Mouse (Mus musculus): Measurements from ENCODE around the gene Zfp219. TPM values are rescaled to one million over a fixed set of nuclear protein-coding genes. Genes with fewer than 3 reads are reported as not detected.

Gene Zfp219
- polyA plus RNA-seq, 1 experiment from 2014 or later = 30.8 TPM

- no peaks in the 10 kb centered on the region for H3K9me3 ChIP-seq
- H3K27me3 ChIP-seq = no peaks in the 10 kb centered on the region
- H3K27ac ChIP-seq = peak overlapping the region; percentile 6; the same call in 1 of the 2 replicates
- no peak for ATAC-seq (ENCODE audit: low FRiP score, low read depth)
- H3K4me3 ChIP-seq = 0 out of 2 replicates have a peak overlapping the region, but pooled peaks have one; percentile 0
- peaks cover 47% of the 10 kb centered on the region for H3K36me3 ChIP-seq
- H3K4me1 ChIP-seq = peaks cover 53% of the 10 kb centered on the region
- H3K9ac ChIP-seq = no peak overlapping the region
- H3K4me2 ChIP-seq (replicated peaks) = peak overlapping the region; percentile 49
- 55% methylated on average over 26 of the region's 26 CpGs for WGBS
Observed at GRCm38 (mm10) chr14:52009361-52009760, 11.2 kb downstream of the Zfp219 start.

- Histone ChIP-seq H3K27ac (peak overlapping the region; percentile 6; the same call in 1 of the 2 replicates), H3K9ac (no peak overlapping the region), H3K27me3 (no peaks in the 10 kb centered on the region), H3K9me3 (no peaks in the 10 kb centered on the region), H3K4me3 (0 out of 2 replicates have a peak overlapping the region, but pooled peaks have one; percentile 0), H3K4me2 (replicated peaks) (peak overlapping the region; percentile 49), H3K4me1 (peaks cover 51% of the 10 kb centered on the region), H3K36me3 (peaks cover 55% of the 10 kb centered on the region)
- ATAC-seq (ENCODE audit: low FRiP score, low read depth) = peak; percentile 72
- 51% methylated on average over 35 of the region's 38 CpGs for WGBS
Observed at GRCm38 (mm10) chr14:52008321-52009203, 12.0 kb downstream of the Zfp219 start.

DNA sequence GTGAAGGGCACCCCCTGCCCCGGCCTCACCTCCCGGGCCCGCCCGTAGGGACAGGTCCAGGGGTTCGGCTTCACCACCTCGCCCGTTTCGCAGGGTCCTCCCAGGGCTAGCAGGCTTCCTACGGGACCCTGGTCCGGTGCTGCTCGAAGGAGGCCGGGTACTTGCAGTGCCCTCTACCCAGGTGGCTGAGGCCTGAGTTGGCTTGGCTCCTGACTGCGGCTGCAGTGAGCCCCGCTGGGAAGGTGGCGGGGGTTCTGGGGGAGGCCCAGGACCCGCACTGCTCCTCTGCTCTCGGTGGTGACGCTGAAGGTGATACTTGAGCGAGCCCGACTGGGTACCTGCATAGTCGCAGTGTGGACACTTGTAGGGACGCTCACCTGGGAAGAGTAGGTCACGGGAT, 13.8 kb downstream of the Zfp219 start:
- no peaks in the 10 kb centered on the region for H3K9me3 ChIP-seq
- no peak for ATAC-seq (ENCODE audit: low FRiP score, low read depth)
- no peak overlapping the region for H3K27ac ChIP-seq
- H3K4me3 ChIP-seq = no peak overlapping the region
- H3K4me2 ChIP-seq (replicated peaks) = no peak overlapping the region
- no peaks in the 10 kb centered on the region for H3K27me3 ChIP-seq
- H3K4me1 ChIP-seq = peaks cover 34% of the 10 kb centered on the region
- H3K9ac ChIP-seq = no peak overlapping the region
- H3K36me3 ChIP-seq = peaks cover 73% of the 10 kb centered on the region
- WGBS = 95% methylated on average over 23 of the region's 23 CpGs

GRCm38 (mm10) chr14:52006241-52006640, 14.3 kb downstream of the Zfp219 start:
- no peak for ATAC-seq (ENCODE audit: low FRiP score, low read depth)
- H3K27ac ChIP-seq = no peak overlapping the region
- H3K9ac ChIP-seq = no peak overlapping the region
- H3K9me3 ChIP-seq = no peaks in the 10 kb centered on the region
- H3K4me3 ChIP-seq = no peak overlapping the region
- no peak overlapping the region for H3K4me2 ChIP-seq (replicated peaks)
- peaks cover 29% of the 10 kb centered on the region for H3K4me1 ChIP-seq
- H3K27me3 ChIP-seq = no peaks in the 10 kb centered on the region
- WGBS = 73% methylated on average over 8 of the region's 8 CpGs
- peaks cover 75% of the 10 kb centered on the region for H3K36me3 ChIP-seq

- Histone ChIP-seq H3K4me2 (replicated peaks) (no peak overlapping the region), H3K4me1 (peaks cover 23% of the 10 kb centered on the region), H3K27ac (no peak overlapping the region), H3K9me3 (no peaks in the 10 kb centered on the region), H3K9ac (no peak overlapping the region), H3K4me3 (no peak overlapping the region), H3K27me3 (no peaks in the 10 kb centered on the region), H3K36me3 (peaks cover 80% of the 10 kb centered on the region)
- WGBS = 84% methylated on average over 6 of the region's 6 CpGs
- ATAC-seq (ENCODE audit: low FRiP score, low read depth) = no peak
Observed at GRCm38 (mm10) chr14:52005616-52006015, 14.9 kb downstream of the Zfp219 start.

DNA sequence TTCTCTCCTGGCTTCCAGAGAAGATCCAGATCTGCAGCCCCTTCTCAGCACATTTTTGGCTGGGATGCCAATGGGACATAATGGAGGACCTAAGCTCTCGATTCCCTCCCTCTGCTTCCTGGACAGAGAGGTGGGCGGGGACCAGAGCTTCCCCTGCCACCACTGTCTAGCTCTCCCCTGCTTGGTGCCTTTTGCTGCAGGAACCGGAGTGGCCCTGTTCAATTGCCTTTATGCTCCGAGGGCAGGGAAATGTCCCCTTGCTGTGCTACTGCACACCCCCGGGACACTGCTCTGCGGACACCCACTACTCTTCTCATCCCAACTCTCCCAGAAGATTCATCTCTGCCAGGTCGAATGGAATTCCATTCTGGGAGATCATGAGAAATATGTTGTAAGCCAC, 15.4 kb downstream of the Zfp219 start:
- Histone ChIP-seq H3K27me3 (no peaks in the 10 kb centered on the region), H3K4me1 (peaks cover 18% of the 10 kb centered on the region), H3K4me3 (no peak overlapping the region), H3K9ac (no peak overlapping the region), H3K36me3 (peaks cover 84% of the 10 kb centered on the region), H3K4me2 (replicated peaks) (no peak overlapping the region), H3K9me3 (no peaks in the 10 kb centered on the region), H3K27ac (no peak overlapping the region)
- 79% methylated on average over 7 of the region's 7 CpGs for WGBS
- no peak for ATAC-seq (ENCODE audit: low FRiP score, low read depth)

DNA sequence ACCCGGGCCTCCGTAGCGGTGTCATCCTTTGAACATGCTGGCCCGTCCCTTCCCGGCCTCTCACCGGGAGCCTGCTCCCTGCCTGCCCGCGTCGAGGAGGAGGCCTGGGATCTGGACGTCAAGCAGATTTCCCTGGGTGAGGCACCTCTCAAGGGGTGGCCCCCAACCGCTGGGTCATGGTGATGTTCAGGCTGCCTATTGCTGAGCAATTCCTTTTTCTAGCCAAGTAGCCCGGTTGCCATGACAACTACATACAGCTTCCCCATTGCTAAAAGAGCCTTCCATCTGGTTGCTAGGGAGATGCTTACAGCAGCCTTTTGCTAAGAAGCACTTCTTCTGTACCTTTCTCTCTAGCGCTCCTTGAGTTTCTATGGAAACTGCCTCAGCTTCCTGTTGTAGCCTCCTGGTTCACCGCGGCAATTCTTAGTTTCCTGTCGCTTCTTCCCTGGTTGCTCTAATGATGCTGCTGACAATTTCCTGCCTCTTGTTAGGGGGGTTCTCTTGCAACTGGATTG, 16.5 kb downstream of the Zfp219 start:
- no peak for ATAC-seq (ENCODE audit: low FRiP score, low read depth)
- no peak overlapping the region for H3K4me3 ChIP-seq
- peaks cover 7% of the 10 kb centered on the region for H3K4me1 ChIP-seq
- 45% methylated on average over 16 of the region's 16 CpGs for WGBS
- H3K9me3 ChIP-seq = no peaks in the 10 kb centered on the region
- H3K9ac ChIP-seq = no peak overlapping the region
- peaks cover 88% of the 10 kb centered on the region for H3K36me3 ChIP-seq
- H3K4me2 ChIP-seq (replicated peaks) = no peak overlapping the region
- peak overlapping the region; percentile 12; the same call in 1 of the 2 replicates for H3K27ac ChIP-seq
- no peaks in the 10 kb centered on the region for H3K27me3 ChIP-seq

- 89% methylated on average over 14 of the region's 14 CpGs for WGBS
- no peak for ATAC-seq (ENCODE audit: low FRiP score, low read depth)
Observed at GRCm38 (mm10) chr14:51997483-51997882, 23.1 kb downstream of the Zfp219 start.

GRCm38 (mm10) chr14:51996866-51997265, 23.7 kb downstream of the Zfp219 start:
- H3K9me3 ChIP-seq = no peaks in the 10 kb centered on the region
- no peak overlapping the region for H3K4me2 ChIP-seq (replicated peaks)
- H3K4me1 ChIP-seq = no peaks in the 10 kb centered on the region
- H3K27ac ChIP-seq = no peak overlapping the region
- WGBS = 81% methylated on average over 17 of the region's 17 CpGs
- no peak overlapping the region for H3K9ac ChIP-seq
- no peak for ATAC-seq (ENCODE audit: low FRiP score, low read depth)
- no peak overlapping the region for H3K4me3 ChIP-seq
- H3K36me3 ChIP-seq = peaks cover 93% of the 10 kb centered on the region
- H3K27me3 ChIP-seq = no peaks in the 10 kb centered on the region

More at GRCm38 (mm10) chr14:51997483-51997882, 23.1 kb downstream of the Zfp219 start:
- no peak overlapping the region for H3K4me2 ChIP-seq (replicated peaks)
- no peak overlapping the region for H3K27ac ChIP-seq
- H3K4me1 ChIP-seq = no peaks in the 10 kb centered on the region
- no peaks in the 10 kb centered on the region for H3K9me3 ChIP-seq
- H3K4me3 ChIP-seq = no peak overlapping the region
- no peaks in the 10 kb centered on the region for H3K27me3 ChIP-seq
- peaks cover 93% of the 10 kb centered on the region for H3K36me3 ChIP-seq
- H3K9ac ChIP-seq = no peak overlapping the region

DNA sequence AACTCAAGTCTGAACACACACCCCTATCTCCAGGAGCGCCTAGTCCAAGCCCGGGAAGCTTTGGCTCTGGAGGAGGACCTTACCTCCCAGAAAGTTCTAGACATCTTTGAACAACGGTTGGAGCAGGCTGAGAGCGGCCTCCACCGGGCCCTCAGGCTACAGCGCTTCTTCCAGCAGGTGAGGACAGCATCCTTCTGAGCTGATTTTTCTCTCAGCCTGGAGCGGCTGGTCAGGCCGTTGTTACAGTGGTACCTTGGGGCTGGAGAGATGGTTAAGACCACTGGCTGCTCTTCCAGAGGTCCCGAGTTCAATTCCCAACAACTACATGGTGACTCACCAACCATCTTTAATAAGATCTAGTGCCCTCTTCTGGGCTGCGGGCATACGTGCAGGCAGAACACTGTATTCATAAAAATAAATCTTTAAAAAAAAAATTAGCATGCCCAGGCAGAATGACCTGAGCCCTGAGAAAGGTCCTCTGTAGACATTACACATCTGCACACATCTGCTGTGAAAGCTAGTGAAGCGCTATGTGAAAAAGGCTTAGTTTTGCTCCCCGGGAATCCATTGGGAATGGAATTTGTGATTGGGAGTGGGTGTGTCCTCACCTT, 24.2 kb downstream of the Zfp219 start:
- 85% methylated on average over 13 of the region's 13 CpGs for WGBS
- Histone ChIP-seq H3K9ac (no peak overlapping the region), H3K4me2 (replicated peaks) (no peak overlapping the region), H3K9me3 (no peaks in the 10 kb centered on the region), H3K27ac (no peak overlapping the region), H3K4me1 (no peaks in the 10 kb centered on the region), H3K4me3 (no peak overlapping the region), H3K36me3 (peaks cover 95% of the 10 kb centered on the region), H3K27me3 (no peaks in the 10 kb centered on the region)
- no peak for ATAC-seq (ENCODE audit: low FRiP score, low read depth)

DNA sequence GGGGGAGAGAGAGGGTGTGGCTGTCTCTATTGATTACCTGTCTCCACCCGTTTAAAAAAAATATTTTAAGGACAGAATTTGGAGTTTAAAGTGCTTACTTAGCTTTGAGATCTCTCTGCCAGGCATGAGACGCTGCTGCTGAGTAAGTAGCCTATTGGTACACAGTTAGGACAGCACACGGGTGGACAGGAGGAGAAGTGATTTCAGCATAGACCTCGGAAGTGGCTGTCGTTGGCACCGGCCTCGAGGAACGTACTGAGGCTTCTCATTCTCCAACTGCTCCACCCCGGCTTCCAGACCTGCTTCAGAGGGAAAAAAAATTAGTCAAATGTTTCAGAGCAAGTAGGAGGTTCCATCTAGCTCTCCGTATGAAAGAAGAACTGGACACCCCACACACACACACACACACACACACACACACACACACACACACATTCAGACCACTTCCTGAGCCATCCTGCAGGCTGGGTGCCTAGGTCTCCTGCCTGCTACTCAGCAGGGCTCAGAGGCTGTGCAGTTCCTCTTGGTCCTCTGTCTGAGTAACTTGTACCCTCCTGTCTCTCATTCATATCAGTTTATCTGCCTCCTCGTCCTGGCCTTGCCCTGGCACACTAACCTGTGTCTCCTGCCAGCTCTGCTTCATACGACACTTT, 25.2 kb downstream of the Zfp219 start:
- Histone ChIP-seq H3K27me3 (no peaks in the 10 kb centered on the region), H3K36me3 (peaks cover 98% of the 10 kb centered on the region)
- WGBS = 80% methylated on average over 12 of the region's 12 CpGs

DNA sequence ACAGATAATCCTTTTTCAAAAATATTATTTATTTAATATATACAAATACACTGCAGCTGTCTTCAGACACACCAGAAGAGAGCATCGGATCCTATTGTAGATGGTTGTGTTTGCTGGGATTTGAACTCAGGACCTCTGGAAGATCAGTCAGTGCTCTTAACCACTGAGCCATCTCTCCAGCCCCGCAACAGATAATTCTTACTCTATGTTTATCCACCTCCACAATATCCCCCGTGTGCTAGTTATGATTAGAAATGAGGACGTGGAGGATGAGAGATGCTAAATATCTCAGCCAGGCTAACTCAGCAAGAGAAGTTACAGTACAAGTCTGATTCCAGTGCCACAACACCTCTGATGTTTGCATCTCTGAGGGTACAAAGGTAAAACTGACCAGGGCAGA, 26.1 kb downstream of the Zfp219 start:
- Histone ChIP-seq H3K27me3 (no peaks in the 10 kb centered on the region), H3K4me2 (replicated peaks) (no peak overlapping the region), H3K9me3 (no peaks in the 10 kb centered on the region), H3K27ac (no peak overlapping the region), H3K4me1 (peaks cover 3% of the 10 kb centered on the region; the same call in 1 of the 2 replicates), H3K4me3 (no peak overlapping the region), H3K9ac (no peak overlapping the region), H3K36me3 (peaks cover 98% of the 10 kb centered on the region)
- 95% methylated on average over 4 of the region's 4 CpGs for WGBS
- ATAC-seq (ENCODE audit: low FRiP score, low read depth) = no peak

More for the DNA sequence above, 25.2 kb downstream of the Zfp219 start:
- no peak overlapping the region for H3K9ac ChIP-seq
- no peak for ATAC-seq (ENCODE audit: low FRiP score, low read depth)
- H3K4me1 ChIP-seq = no peaks in the 10 kb centered on the region
- no peak overlapping the region for H3K27ac ChIP-seq
- H3K4me3 ChIP-seq = no peak overlapping the region
- no peak overlapping the region for H3K4me2 ChIP-seq (replicated peaks)
- no peaks in the 10 kb centered on the region for H3K9me3 ChIP-seq

Data from limb, embryonic 13.5 days (tissue).